Mouse (Mus musculus) lung, postnatal 0 days (tissue): ENCODE measurements around the gene Rab11fip4. TPM values are rescaled to one million over a fixed set of nuclear protein-coding genes. Genes with fewer than 3 reads are reported as not detected.

ENCODE experiments used
- ATAC-seq: fragments of 200-750 bp; cut with Nextera tagmentation; 2 replicates; pipeline ENCODE4 v1.8.0; 2017; ENCODE audit warnings: moderate library complexity
- DNase-seq: peaks from one replicate; pipeline ENCODE4 v3.0.0-alpha.2; 2016; ENCODE audit warnings: low spot score
- H3K27ac ChIP-seq: fragments of 300-500 bp; sonication (generic); 2 replicates; pipeline ENCODE4 v1.5.1; 2014; ENCODE audit warnings: antibody characterized with exemption, mild to moderate bottlenecking, low read length, mixed read lengths
- H3K27me3 ChIP-seq: fragments of 300-500 bp; sonication (generic); replicated peaks from 2 replicates; pipeline ENCODE4 v1.6.1; 2014; ENCODE audit warnings: low read length, mixed read lengths; ENCODE audit not compliant: insufficient read depth
- H3K36me3 ChIP-seq: fragments of 300-500 bp; sonication (generic); 2 replicates; pipeline ENCODE4 v1.6.1; 2014; ENCODE audit warnings: low read length, mixed read lengths; ENCODE audit not compliant: insufficient read depth
- H3K4me1 ChIP-seq: fragments of 300-500 bp; sonication (generic); 2 replicates; pipeline ENCODE4 v1.6.1; 2014; ENCODE audit warnings: antibody characterized with exemption, low read depth, low read length, mixed read lengths; ENCODE audit not compliant: insufficient read depth
- H3K4me2 ChIP-seq: fragments of 300-500 bp; sonication (generic); replicated peaks from 2 replicates; pipeline ENCODE4 v1.6.1; 2014; ENCODE audit warnings: low read depth, mild to moderate bottlenecking, low read length, moderate library complexity, mixed read lengths
- H3K4me3 ChIP-seq: fragments of 300-500 bp; sonication (generic); 2 replicates; pipeline ENCODE4 v1.5.1; 2014; ENCODE audit warnings: low read depth, low read length
- H3K9ac ChIP-seq: fragments of 300-500 bp; sonication (generic); replicated peaks from 2 replicates; pipeline ENCODE4 v1.6.1; 2014; ENCODE audit warnings: low read depth, mild to moderate bottlenecking
- H3K9me3 ChIP-seq: fragments of 300-500 bp; sonication (generic); 2 replicates; pipeline ENCODE4 v1.6.1; 2016; ENCODE audit warnings: low read length, mixed read lengths
- CTCF ChIP-seq: IDR thresholded peaks from 2 replicates; pipeline ENCODE4 v1.5.1; 2016; ENCODE audit warnings: antibody characterized with exemption, mild to moderate bottlenecking
- EP300 ChIP-seq: IDR thresholded peaks from 2 replicates; pipeline ENCODE4 v1.6.1; 2016; ENCODE audit warnings: antibody characterized with exemption, mild to moderate bottlenecking, control low read depth
- WGBS: fragments of 180-500 bp; shearing (Covaris S2); extraction: QIAGEN DNeasy Blood & Tissue Kit; methylation state at CpG from one replicate; pipeline ENCODE4 v1.1.7; 2014; 5-methylcytosine and 5-hydroxymethylcytosine counted together
- polyA plus RNA-seq: library from polyadenylated mRNA; unstranded; fragments of >200 nt; fragmentation: Nextera tagmentation; extraction: Ambion mirVana; gene quantifications from 2 replicates; pipeline ENCODE4 v1.2.1, GENCODE M21; 2015

Rab11fip4 gene
- polyA plus RNA-seq, 1 experiment from 2014 or later, result 0.74 TPM

- H3K36me3 ChIP-seq, result no peaks in the 10 kb centered on the region
- TF ChIP-seq CTCF, result no peak
- TF ChIP-seq EP300, result no peak
- 53% methylated on average over 13 of the region's 13 CpGs for WGBS
- no peak overlapping the region for H3K27ac ChIP-seq
- ATAC-seq, result no peak
- no peak overlapping the region for H3K4me3 ChIP-seq
- H3K9me3 ChIP-seq, result no peaks in the 10 kb centered on the region
- DNase-seq, result no peak
- H3K9ac ChIP-seq, result no peak overlapping the region
- H3K4me2 ChIP-seq, result 0 out of 2 replicates have a peak overlapping the region, but pooled peaks have one; percentile 3
- peaks cover 20% of the 10 kb centered on the region for H3K4me1 ChIP-seq
- no peaks in the 10 kb centered on the region for H3K27me3 ChIP-seq
These were observed 123.2 kb downstream of the Rab11fip4 start for GRCm38 (mm10) chr11:79714082-79714742.

GRCm38 (mm10) chr11:79714743-79715110 is 123.7 kb downstream of the Rab11fip4 start:
- peaks cover 20% of the 10 kb centered on the region for H3K4me1 ChIP-seq
- DNase-seq (no peak), ATAC-seq (no peak)
- H3K9ac ChIP-seq, result no peak overlapping the region
- 0 out of 2 replicates have a peak overlapping the region, but pooled peaks have one; percentile 3 for H3K4me2 ChIP-seq
- H3K36me3 ChIP-seq, result no peaks in the 10 kb centered on the region
- H3K27ac ChIP-seq, result no peak overlapping the region
- WGBS, result 66% methylated on average over 6 of the region's 6 CpGs
- H3K27me3 ChIP-seq, result no peaks in the 10 kb centered on the region
- H3K9me3 ChIP-seq, result no peaks in the 10 kb centered on the region
- no peak for TF ChIP-seq CTCF
- TF ChIP-seq EP300, result no peak
- H3K4me3 ChIP-seq, result no peak overlapping the region

- Histone ChIP-seq H3K4me1 (peaks cover 23% of the 10 kb centered on the region), H3K36me3 (no peaks in the 10 kb centered on the region), H3K9ac (no peak overlapping the region), H3K9me3 (no peaks in the 10 kb centered on the region), H3K4me2 (no peak overlapping the region), H3K27me3 (no peaks in the 10 kb centered on the region), H3K4me3 (no peak overlapping the region), H3K27ac (no peak overlapping the region)
- 75% methylated on average over 8 of the region's 8 CpGs for WGBS
- TF ChIP-seq CTCF, result no peak
- no peak for TF ChIP-seq EP300
- DNase-seq (no peak), ATAC-seq (no peak)
These were observed 124.3 kb downstream of the Rab11fip4 start for GRCm38 (mm10) chr11:79715316-79715715.

- DNase-seq (no peak), ATAC-seq (no peak)
- no peak overlapping the region for H3K27ac ChIP-seq
- WGBS, result 77% methylated on average over 5 of the region's 6 CpGs
- no peak overlapping the region for H3K4me3 ChIP-seq
- no peak overlapping the region for H3K4me2 ChIP-seq
- H3K9me3 ChIP-seq, result no peaks in the 10 kb centered on the region
- no peak overlapping the region for H3K9ac ChIP-seq
- TF ChIP-seq CTCF (no peak), EP300 (no peak)
- peaks cover 27% of the 10 kb centered on the region for H3K4me1 ChIP-seq
- H3K36me3 ChIP-seq, result no peaks in the 10 kb centered on the region
- no peaks in the 10 kb centered on the region for H3K27me3 ChIP-seq
These were observed 124.9 kb downstream of the Rab11fip4 start for GRCm38 (mm10) chr11:79715733-79716452.

GRCm38 (mm10) chr11:79716453-79716749 is 125.4 kb downstream of the Rab11fip4 start:
- no peaks in the 10 kb centered on the region for H3K9me3 ChIP-seq
- no peak overlapping the region for H3K4me2 ChIP-seq
- 50% methylated on average over 2 of the region's 2 CpGs for WGBS
- H3K4me3 ChIP-seq, result no peak overlapping the region
- H3K27ac ChIP-seq, result no peak overlapping the region
- no peaks in the 10 kb centered on the region for H3K36me3 ChIP-seq
- no peak overlapping the region for H3K9ac ChIP-seq
- DNase-seq (no peak), ATAC-seq (no peak)
- TF ChIP-seq EP300 (no peak), CTCF (no peak; the same call in 1 of the 2 replicates)
- H3K4me1 ChIP-seq, result peaks cover 25% of the 10 kb centered on the region
- H3K27me3 ChIP-seq, result no peaks in the 10 kb centered on the region

- Histone ChIP-seq H3K27ac (peak overlapping the region; percentile 14; the same call in 1 of the 2 replicates), H3K9ac (no peak overlapping the region)
- 68% methylated on average over 3 of the region's 3 CpGs for WGBS
These were observed 126.3 kb downstream of the Rab11fip4 start for GRCm38 (mm10) chr11:79717271-79717670.

More at GRCm38 (mm10) chr11:79717271-79717670, 126.3 kb downstream of the Rab11fip4 start:
- TF ChIP-seq CTCF (no peak), EP300 (no peak)
- ATAC-seq (no peak), DNase-seq (no peak)
- H3K4me3 ChIP-seq, result no peak overlapping the region
- peaks cover 20% of the 10 kb centered on the region for H3K4me1 ChIP-seq
- no peaks in the 10 kb centered on the region for H3K36me3 ChIP-seq
- H3K9me3 ChIP-seq, result no peaks in the 10 kb centered on the region
- H3K27me3 ChIP-seq, result no peaks in the 10 kb centered on the region
- H3K4me2 ChIP-seq, result no peak overlapping the region
